Mouse (Mus musculus): Measurements from ENCODE around the gene AY074887. TPM values are rescaled to one million over a fixed set of nuclear protein-coding genes. Genes with fewer than 3 reads are reported as not detected.

Gene AY074887
- polyA plus RNA-seq, 1 experiment from 2014 or later: 0.59 TPM

- Histone ChIP-seq H3K4me3 (no peak overlapping the region), H3K4me2 (no peak overlapping the region), H3K4me1 (peaks cover 23% of the 10 kb centered on the region), H3K9me3 (no peaks in the 10 kb centered on the region), H3K9ac (no peak overlapping the region), H3K27ac (replicated peaks) (no peak overlapping the region), H3K27me3 (replicated peaks) (no peaks in the 10 kb centered on the region), H3K36me3 (peaks cover 27% of the 10 kb centered on the region)
- ATAC-seq (ENCODE audit: extremely low read depth, insufficient number of reproducible peaks, low FRiP score, low TSS enrichment): no peak
Measured at GRCm38 (mm10) chr9:54949465-54949864, 1.3 kb downstream of the AY074887 start.

DNA sequence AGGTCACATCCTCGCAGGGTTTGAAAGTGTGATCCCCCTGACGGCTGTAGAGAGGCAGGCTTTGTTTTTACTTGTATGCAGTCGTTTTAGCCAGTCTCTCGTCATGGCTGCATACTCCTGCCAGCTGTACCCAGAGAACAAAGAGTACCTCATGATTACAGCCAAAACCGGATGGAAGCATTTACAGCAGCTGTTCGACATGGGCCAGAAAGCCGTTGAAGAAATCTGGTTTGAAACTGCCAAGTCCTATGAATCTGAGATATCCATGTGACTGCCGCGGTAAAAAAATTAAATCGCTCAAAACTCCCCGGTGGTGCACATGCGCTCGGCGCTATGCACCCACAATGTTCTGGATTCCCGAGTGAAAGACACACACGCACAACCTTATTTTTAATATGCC, 4.5 kb downstream of the AY074887 start:
- Histone ChIP-seq H3K9ac (no peak overlapping the region), H3K4me3 (no peak overlapping the region), H3K27ac (replicated peaks) (no peak overlapping the region), H3K36me3 (no peaks in the 10 kb centered on the region), H3K4me1 (peaks cover under 1% of the 10 kb centered on the region), H3K27me3 (replicated peaks) (no peaks in the 10 kb centered on the region), H3K9me3 (no peaks in the 10 kb centered on the region), H3K4me2 (no peak overlapping the region)
- no peak for ATAC-seq (ENCODE audit: extremely low read depth, insufficient number of reproducible peaks, low FRiP score, low TSS enrichment)
- WGBS: 70% methylated on average over 16 of the region's 16 CpGs

DNA sequence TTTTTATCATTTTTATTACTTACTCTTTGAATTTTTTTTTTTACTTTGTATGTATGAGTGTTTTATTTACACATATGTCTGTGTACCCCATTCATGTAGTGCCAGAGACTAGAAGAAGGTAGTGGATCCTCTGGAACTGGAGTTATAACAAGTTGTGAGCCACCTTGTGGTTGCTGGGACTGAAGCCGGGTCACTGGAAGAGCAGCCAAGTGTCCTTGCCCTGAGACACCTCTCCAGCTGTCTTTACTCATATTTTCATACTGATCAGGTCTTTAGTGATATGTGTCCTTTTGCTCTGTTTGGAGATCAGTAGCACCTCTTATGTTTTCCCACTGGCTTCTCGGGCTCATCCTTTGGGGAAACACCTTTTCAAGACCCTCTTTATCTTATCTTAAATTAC, 6.3 kb downstream of the AY074887 start:
- Histone ChIP-seq H3K4me3 (no peak overlapping the region), H3K27ac (replicated peaks) (no peak overlapping the region), H3K9ac (no peak overlapping the region), H3K4me2 (no peak overlapping the region), H3K27me3 (replicated peaks) (no peaks in the 10 kb centered on the region), H3K4me1 (no peaks in the 10 kb centered on the region), H3K9me3 (no peaks in the 10 kb centered on the region), H3K36me3 (no peaks in the 10 kb centered on the region)
- no peak for ATAC-seq (ENCODE audit: extremely low read depth, insufficient number of reproducible peaks, low FRiP score, low TSS enrichment)
- 62% methylated on average over 2 of the region's 2 CpGs for WGBS

GRCm38 (mm10) chr9:54942071-54942470, 8.7 kb downstream of the AY074887 start:
- no peak for ATAC-seq (ENCODE audit: extremely low read depth, insufficient number of reproducible peaks, low FRiP score, low TSS enrichment)
- H3K36me3 ChIP-seq: no peaks in the 10 kb centered on the region
- H3K4me3 ChIP-seq: no peak overlapping the region
- 80% methylated on average over 4 of the region's 4 CpGs for WGBS
- H3K9ac ChIP-seq: no peak overlapping the region
- no peaks in the 10 kb centered on the region for H3K9me3 ChIP-seq
- H3K4me2 ChIP-seq: no peak overlapping the region
- H3K4me1 ChIP-seq: no peaks in the 10 kb centered on the region
- no peak overlapping the region for H3K27ac ChIP-seq (replicated peaks)
- H3K27me3 ChIP-seq (replicated peaks): no peaks in the 10 kb centered on the region

DNA sequence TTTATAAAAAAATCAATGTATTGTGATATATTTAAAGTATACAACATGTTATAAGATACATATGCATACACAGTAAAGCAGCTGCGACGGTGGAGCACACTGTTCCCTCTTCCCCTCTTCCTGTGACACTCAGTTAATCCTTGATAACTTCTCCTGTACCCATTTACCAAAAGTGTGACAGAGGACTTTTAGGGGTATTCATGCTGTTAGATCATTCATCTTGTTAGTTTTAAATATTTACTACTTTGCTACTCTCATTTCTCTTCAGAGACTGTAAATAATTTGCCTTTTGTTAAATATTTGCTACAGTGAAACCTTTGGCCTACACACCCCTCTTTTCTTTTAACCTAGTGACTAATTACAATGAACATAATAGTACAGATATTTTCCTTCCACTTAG, 18.4 kb downstream of the AY074887 start:
- H3K27me3 ChIP-seq (replicated peaks): no peaks in the 10 kb centered on the region
- no peaks in the 10 kb centered on the region for H3K36me3 ChIP-seq
- 61% methylated on average over 2 of the region's 2 CpGs for WGBS
- H3K4me1 ChIP-seq: no peaks in the 10 kb centered on the region
- no peak overlapping the region for H3K9ac ChIP-seq
- H3K27ac ChIP-seq (replicated peaks): no peak overlapping the region
- H3K4me3 ChIP-seq: no peak overlapping the region
- ATAC-seq (ENCODE audit: extremely low read depth, insufficient number of reproducible peaks, low FRiP score, low TSS enrichment): no peak
- no peak overlapping the region for H3K4me2 ChIP-seq
- no peaks in the 10 kb centered on the region for H3K9me3 ChIP-seq

GRCm38 (mm10) chr9:54931765-54932164, 19.0 kb downstream of the AY074887 start:
- no peaks in the 10 kb centered on the region for H3K27me3 ChIP-seq (replicated peaks)
- no peaks in the 10 kb centered on the region for H3K36me3 ChIP-seq
- no peaks in the 10 kb centered on the region for H3K9me3 ChIP-seq
- no peaks in the 10 kb centered on the region for H3K4me1 ChIP-seq
- no peak for ATAC-seq (ENCODE audit: extremely low read depth, insufficient number of reproducible peaks, low FRiP score, low TSS enrichment)
- no peak overlapping the region for H3K27ac ChIP-seq (replicated peaks)
- no peak overlapping the region for H3K9ac ChIP-seq
- H3K4me2 ChIP-seq: no peak overlapping the region
- H3K4me3 ChIP-seq: no peak overlapping the region
- 0% methylated on average over 1 of the region's 1 CpGs for whole genome bisulfite sequencing

DNA sequence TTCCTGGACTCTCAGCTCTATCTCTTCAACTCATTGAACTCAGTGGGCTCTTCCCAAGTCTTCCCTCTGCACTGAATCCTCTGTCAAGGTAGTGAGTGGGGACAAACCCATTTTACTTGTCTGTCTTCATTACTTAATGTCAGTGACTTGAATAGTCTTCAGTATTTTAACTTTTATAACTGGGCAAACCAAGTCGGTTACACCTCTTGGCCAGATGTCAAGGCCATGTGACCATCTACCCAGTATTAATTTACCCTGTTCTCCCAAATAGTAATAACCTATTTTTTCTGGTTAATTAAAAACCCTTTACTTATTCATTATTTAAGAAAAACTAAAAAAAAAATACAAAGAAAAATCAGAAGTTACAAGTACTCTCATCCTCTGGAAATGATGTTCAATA, 20.1 kb downstream of the AY074887 start:
- WGBS: 84% methylated on average over 1 of the region's 1 CpGs
- Histone ChIP-seq H3K27me3 (replicated peaks) (no peaks in the 10 kb centered on the region), H3K4me1 (no peaks in the 10 kb centered on the region), H3K4me2 (no peak overlapping the region), H3K27ac (replicated peaks) (no peak overlapping the region), H3K4me3 (no peak overlapping the region), H3K9ac (no peak overlapping the region), H3K36me3 (no peaks in the 10 kb centered on the region), H3K9me3 (no peaks in the 10 kb centered on the region)
- no peak for ATAC-seq (ENCODE audit: extremely low read depth, insufficient number of reproducible peaks, low FRiP score, low TSS enrichment)

GRCm38 (mm10) chr9:54919946-54920345, 30.9 kb downstream of the AY074887 start:
- ATAC-seq (ENCODE audit: extremely low read depth, insufficient number of reproducible peaks, low FRiP score, low TSS enrichment): no peak
- H3K4me3 ChIP-seq: no peak overlapping the region
- H3K9me3 ChIP-seq: 0 out of 2 replicates have a peak, but pooled peaks cover 4% of the 10 kb centered on the region
- no peak overlapping the region for H3K4me2 ChIP-seq
- no peaks in the 10 kb centered on the region for H3K27me3 ChIP-seq (replicated peaks)
- H3K27ac ChIP-seq (replicated peaks): no peak overlapping the region
- WGBS: 57% methylated on average over 4 of the region's 4 CpGs
- peaks cover 12% of the 10 kb centered on the region for H3K36me3 ChIP-seq
- peaks cover 13% of the 10 kb centered on the region for H3K4me1 ChIP-seq
- no peak overlapping the region for H3K9ac ChIP-seq

DNA sequence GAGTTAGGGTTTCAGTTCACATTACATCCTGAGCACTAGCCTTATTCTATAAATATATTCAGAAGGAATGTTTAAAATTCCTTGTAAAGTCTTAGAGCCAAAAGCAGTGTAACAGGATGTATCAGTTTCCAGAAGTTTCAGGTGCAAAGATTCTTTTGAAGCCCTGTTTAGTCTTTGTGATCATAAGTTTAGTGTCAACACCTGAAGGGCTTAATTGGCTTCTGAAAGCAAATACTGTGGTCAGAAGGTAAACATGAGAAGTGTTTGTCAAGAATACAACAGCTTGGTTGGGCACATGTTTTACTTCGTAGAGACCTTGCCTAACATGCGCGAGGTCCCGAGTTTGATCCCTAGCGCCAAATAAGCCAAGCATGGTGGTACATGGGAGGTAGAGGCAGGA, 32.0 kb downstream of the AY074887 start:
- no peak overlapping the region for H3K4me2 ChIP-seq
- no peaks in the 10 kb centered on the region for H3K27me3 ChIP-seq (replicated peaks)
- H3K4me1 ChIP-seq: peaks cover 13% of the 10 kb centered on the region
- no peak overlapping the region for H3K27ac ChIP-seq (replicated peaks)
- H3K36me3 ChIP-seq: peaks cover 12% of the 10 kb centered on the region
- H3K9ac ChIP-seq: no peak overlapping the region
- 0 out of 2 replicates have a peak, but pooled peaks cover 4% of the 10 kb centered on the region for H3K9me3 ChIP-seq
- ATAC-seq (ENCODE audit: extremely low read depth, insufficient number of reproducible peaks, low FRiP score, low TSS enrichment): no peak
- H3K4me3 ChIP-seq: no peak overlapping the region
- WGBS: 86% methylated on average over 5 of the region's 5 CpGs

GRCm38 (mm10) chr9:54918191-54918590, 32.6 kb downstream of the AY074887 start:
- WGBS: 68% methylated on average over 2 of the region's 2 CpGs
- H3K9me3 ChIP-seq: 0 out of 2 replicates have a peak, but pooled peaks cover 4% of the 10 kb centered on the region
- H3K4me3 ChIP-seq: peak overlapping the region; percentile 82; the same call in 1 of the 2 replicates
- H3K4me2 ChIP-seq: peak overlapping the region; percentile 81
- H3K4me1 ChIP-seq: peaks cover 13% of the 10 kb centered on the region
- peaks cover 12% of the 10 kb centered on the region for H3K36me3 ChIP-seq
- no peak for ATAC-seq (ENCODE audit: extremely low read depth, insufficient number of reproducible peaks, low FRiP score, low TSS enrichment)
- H3K27me3 ChIP-seq (replicated peaks): no peaks in the 10 kb centered on the region
- H3K9ac ChIP-seq: peak overlapping the region; percentile 86
- H3K27ac ChIP-seq (replicated peaks): no peak overlapping the region

DNA sequence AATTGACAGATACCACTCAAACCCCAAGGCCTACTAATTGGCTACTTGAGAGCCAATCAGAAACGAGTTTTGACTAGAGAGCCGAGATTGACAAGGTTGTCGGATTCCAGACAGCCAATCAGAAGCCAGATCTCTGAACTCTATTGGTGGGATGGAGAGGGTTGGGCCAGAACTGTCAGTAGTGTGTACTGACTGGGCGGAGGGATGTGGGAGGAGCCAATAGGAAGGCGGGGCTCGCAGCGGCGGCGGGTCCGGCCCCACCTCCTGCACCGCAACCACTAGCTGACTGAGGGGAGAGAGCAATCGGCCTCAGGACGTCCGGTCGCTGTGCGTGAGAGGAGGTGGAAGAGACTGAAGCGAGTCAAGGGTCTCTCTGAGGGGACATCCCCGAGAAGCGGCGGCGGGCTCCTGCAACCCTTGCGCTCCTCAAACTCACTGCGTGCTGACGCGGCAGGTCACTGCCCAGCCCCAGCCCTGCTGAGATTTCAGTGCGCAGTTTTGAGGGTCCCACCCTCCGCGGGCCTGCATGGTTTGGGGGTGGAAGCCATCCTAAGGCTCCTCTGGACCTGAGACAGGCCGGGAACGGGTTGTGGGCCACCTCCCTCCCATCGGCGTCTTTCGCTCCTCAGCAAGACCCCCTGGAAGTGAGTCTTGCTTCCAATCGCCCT, 33.7 kb downstream of the AY074887 start, which contains the start of gene Hykk:
Gene Hykk (plus strand): TSS at position 274 of the 668 bp plus-strand sequence.
- Histone ChIP-seq H3K4me1 (peaks cover 13% of the 10 kb centered on the region), H3K36me3 (peaks cover 5% of the 10 kb centered on the region), H3K9ac (peak within 1 kb of the TSS; percentile 86), H3K27me3 (replicated peaks) (no peaks in the 10 kb centered on the region), H3K27ac (replicated peaks) (peak within 1 kb of the TSS; percentile 63), H3K4me3 (peak within 1 kb of the TSS; percentile 82), H3K9me3 (no peaks in the 10 kb centered on the region), H3K4me2 (peak within 1 kb of the TSS; percentile 81)
- under 1% methylated on average over 34 of the region's 34 CpGs for WGBS
- peak; percentile 94 for ATAC-seq (ENCODE audit: extremely low read depth, insufficient number of reproducible peaks, low FRiP score, low TSS enrichment)

GRCm38 (mm10) chr9:54916401-54916800, 34.4 kb downstream of the AY074887 start:
- 62% methylated on average over 8 of the region's 8 CpGs for WGBS
- no peak for ATAC-seq (ENCODE audit: extremely low read depth, insufficient number of reproducible peaks, low FRiP score, low TSS enrichment)
- Histone ChIP-seq H3K36me3 (peaks cover 7% of the 10 kb centered on the region), H3K27ac (replicated peaks) (0 out of 2 replicates have a peak overlapping the region, but pooled peaks have one; percentile 12), H3K9ac (no peak overlapping the region), H3K4me1 (peaks cover 13% of the 10 kb centered on the region), H3K4me3 (peak overlapping the region; percentile 82), H3K27me3 (replicated peaks) (no peaks in the 10 kb centered on the region), H3K9me3 (no peaks in the 10 kb centered on the region), H3K4me2 (peak overlapping the region; percentile 81)

Data from heart, embryonic 13.5 days (tissue).